ENCODE assay signal across 7 mouse cellular contexts in genomic region chr16:96199913-96200701, GRCm38 (mm10). TPM values are rescaled to one million over a fixed set of nuclear protein-coding genes. Genes with fewer than 3 reads are reported as not detected.
DNase-seq lines count a peak whose midpoint lies in the region; ATAC-seq and TF ChIP-seq lines count a peak whose summit lies in the region.

Gene Sh3bgr, plus strand, starts transcription at chr16:96200450.

- TF ChIP-seq CTCF in brain, embryonic 14.5 days (IDR thresholded peaks at IDR 0.05; ENCODE audit: borderline replicate concordance, extremely low read depth, insufficient read depth, insufficient read length): no peak
- TF ChIP-seq CTCF in lung, postnatal 0 days (IDR thresholded peaks at IDR 0.05): no peak

- no peak for TF ChIP-seq POLR2A in brain, embryonic 14.5 days (IDR thresholded peaks at IDR 0.05; ENCODE audit: borderline replicate concordance, extremely low read depth, insufficient read depth, insufficient read length, poor library complexity, severe bottlenecking)

- TF ChIP-seq EP300 in lung, postnatal 0 days (IDR thresholded peaks at IDR 0.05): 0 out of 2 replicates have a peak, but pooled peaks have one; percentile 21

- H3K4me3 ChIP-seq in embryonic facial prominence, embryonic 11.5 days (ENCODE audit: low read depth, low read length): 0 out of 2 replicates have a peak within 1 kb of the TSS, but pooled peaks have one; percentile 13
- H3K4me3 ChIP-seq in heart, embryonic 10.5 days: peak within 1 kb of the TSS; percentile 58
- H3K4me3 ChIP-seq in kidney, embryonic 14.5 days (ENCODE audit: low read length): peak within 1 kb of the TSS; percentile 34
- peak within 1 kb of the TSS; percentile 30 for H3K4me3 ChIP-seq in lung, postnatal 0 days (ENCODE audit: low read depth, low read length)

- H3K4me2 ChIP-seq in embryonic facial prominence, embryonic 11.5 days (ENCODE audit: low read depth, low read length): peak within 1 kb of the TSS; percentile 42
- H3K4me2 ChIP-seq in kidney, embryonic 14.5 days (replicated peaks; ENCODE audit: low read depth, low read length): peak within 1 kb of the TSS; percentile 65
- peak within 1 kb of the TSS; percentile 66 for H3K4me2 ChIP-seq in lung, postnatal 0 days (replicated peaks; ENCODE audit: low read depth, low read length)

- H3K27ac ChIP-seq in embryonic facial prominence, embryonic 11.5 days (replicated peaks; ENCODE audit: low read depth, low read length): no peak within 1 kb of the TSS
- peak within 1 kb of the TSS; percentile 89 for H3K27ac ChIP-seq in heart, embryonic 10.5 days
- peak within 1 kb of the TSS; percentile 34; the same call in 1 of the 2 replicates for H3K27ac ChIP-seq in kidney, embryonic 14.5 days (ENCODE audit: low read depth, low read length)
- peak within 1 kb of the TSS; percentile 60 for H3K27ac ChIP-seq in lung, postnatal 0 days (ENCODE audit: low read length)

- H3K9ac ChIP-seq in embryonic facial prominence, embryonic 11.5 days (replicated peaks; ENCODE audit: low read length): peak within 1 kb of the TSS; percentile 10; the same call in 1 of the 2 replicates
- H3K9ac ChIP-seq in kidney, embryonic 14.5 days (ENCODE audit: low read depth, low read length): peak within 1 kb of the TSS; percentile 48
- H3K9ac ChIP-seq in lung, postnatal 0 days (replicated peaks; ENCODE audit: low read depth): no peak within 1 kb of the TSS

- H3K9me3 ChIP-seq in embryonic facial prominence, embryonic 11.5 days (replicated peaks; ENCODE audit: control insufficient read depth, low read length): no peaks in the 10 kb centered on the region
- no peaks in the 10 kb centered on the region for H3K9me3 ChIP-seq in heart, embryonic 10.5 days
- H3K9me3 ChIP-seq in kidney, embryonic 14.5 days (ENCODE audit: control insufficient read depth, low read length): no peaks in the 10 kb centered on the region
- no peaks in the 10 kb centered on the region for H3K9me3 ChIP-seq in lung, postnatal 0 days (ENCODE audit: low read length)

- H3K27me3 ChIP-seq in embryonic facial prominence, embryonic 11.5 days (ENCODE audit: control insufficient read depth, insufficient read depth, low read length): no peaks in the 10 kb centered on the region
- no peaks in the 10 kb centered on the region for H3K27me3 ChIP-seq in heart, embryonic 10.5 days (ENCODE audit: insufficient read depth, poor library complexity, severe bottlenecking)
- no peaks in the 10 kb centered on the region for H3K27me3 ChIP-seq in kidney, embryonic 14.5 days (ENCODE audit: control insufficient read depth, insufficient read depth, low read length)
- no peaks in the 10 kb centered on the region for H3K27me3 ChIP-seq in lung, postnatal 0 days (replicated peaks; ENCODE audit: insufficient read depth, low read length)

- whole genome bisulfite sequencing in embryonic facial prominence, embryonic 11.5 days: 8% methylated on average over 20 of the region's 20 CpGs
- WGBS in heart, embryonic 10.5 days: 2% methylated on average over 20 of the region's 20 CpGs
- WGBS in kidney, embryonic 14.5 days: 3% methylated on average over 20 of the region's 20 CpGs
- whole genome bisulfite sequencing in lung, postnatal 0 days: 3% methylated on average over 20 of the region's 20 CpGs

- ATAC-seq in embryonic facial prominence, embryonic 11.5 days (replicated peaks; ENCODE audit: insufficient number of reproducible peaks, low FRiP score, low TSS enrichment, low read depth): peak; percentile 83; the same call in 1 of the 2 replicates
- peak; percentile 92 for ATAC-seq in kidney, embryonic 14.5 days (ENCODE audit: low FRiP score, low TSS enrichment)
- peak; percentile 96 for ATAC-seq in lung, postnatal 0 days
- no peak for ATAC-seq in activated CD4-positive, CD25-positive, alpha-beta regulatory T cell, adult 4 months

- DNase-seq in brain, embryonic 14.5 days (ENCODE audit: low read depth): peak; percentile 55
- peak; percentile 38 for DNase-seq in embryonic facial prominence, embryonic 11.5 days (ENCODE audit: low spot score)
- DNase-seq in heart, embryonic 10.5 days (ENCODE audit: low spot score): peak; percentile 97
- DNase-seq in lung, postnatal 0 days (ENCODE audit: low spot score): peak; percentile 78
- peak; percentile 76 for DNase-seq in retina, postnatal 1 day

- no peaks in the 10 kb centered on the region; the same call in 1 of the 2 replicates for H3K4me1 ChIP-seq in embryonic facial prominence, embryonic 11.5 days (ENCODE audit: control insufficient read depth, insufficient read depth, low read length)
- peaks cover 12% of the 10 kb centered on the region for H3K4me1 ChIP-seq in heart, embryonic 10.5 days
- peaks cover 7% of the 10 kb centered on the region for H3K4me1 ChIP-seq in kidney, embryonic 14.5 days (ENCODE audit: control insufficient read depth, insufficient read depth, low read length)
- peaks cover 10% of the 10 kb centered on the region; the same call in 1 of the 2 replicates for H3K4me1 ChIP-seq in lung, postnatal 0 days (ENCODE audit: insufficient read depth, low read depth, low read length)

- H3K36me3 ChIP-seq in embryonic facial prominence, embryonic 11.5 days (replicated peaks; ENCODE audit: control insufficient read depth, insufficient read depth, low read depth, low read length): no peaks in the 10 kb centered on the region
- H3K36me3 ChIP-seq in heart, embryonic 10.5 days: no peaks in the 10 kb centered on the region
- no peaks in the 10 kb centered on the region for H3K36me3 ChIP-seq in kidney, embryonic 14.5 days (ENCODE audit: control insufficient read depth, insufficient read depth, low read length)
- no peaks in the 10 kb centered on the region for H3K36me3 ChIP-seq in lung, postnatal 0 days (ENCODE audit: insufficient read depth, low read length)

RNA-seq across cellular contexts. Expression of gene Sh3bgr, which starts in this region (rescaled TPM):
- 1.0 and 2.9 TPM in 2 replicates for polyA plus RNA-seq in brain, embryonic 14.5 days (2012; rRNA removed)
- polyA plus RNA-seq in embryonic facial prominence, embryonic 11.5 days (2014; fragmentation: Nextera tagmentation; extraction: Ambion mirVana): 1.4 and 3.5 TPM in 2 replicates
- polyA plus RNA-seq in heart, embryonic 10.5 days (2016; fragmentation: Nextera tagmentation; extraction: Ambion mirVana): 465 and 713 TPM in 2 replicates
- polyA plus RNA-seq in kidney, embryonic 14.5 days (2014; fragmentation: Nextera tagmentation; extraction: Ambion mirVana): 2.9 and 3.4 TPM in 2 replicates
- 8.2 TPM in 2 replicates for polyA plus RNA-seq in lung, postnatal 0 days (2015; fragmentation: Nextera tagmentation; extraction: Ambion mirVana)
- not detected for polyA plus RNA-seq in activated CD4-positive, CD25-positive, alpha-beta regulatory T cell, adult 4 months (2017; shearing (Covaris generic))

Comparison
In these comparisons a context has a peak if more than half of its experiments do, and no peak if none do; other contexts are left out.
1. RNA of gene Sh3bgr (polyA plus RNA-seq): 465 to 713 TPM in heart, embryonic 10.5 days; 8.2 TPM in lung, postnatal 0 days, 1.4 to 3.5 TPM in embryonic facial prominence, embryonic 11.5 days, 2.9 to 3.4 TPM in kidney, embryonic 14.5 days, 1.0 to 2.9 TPM in brain, embryonic 14.5 days and not detected in activated CD4-positive, CD25-positive, alpha-beta regulatory T cell, adult 4 months; every median in the first group is over 10 times any median in the second.
2. DNase-seq: peak in every context shown above with its lines; median percentile 97 in heart, embryonic 10.5 days; 78 in lung, postnatal 0 days; 76 in retina, postnatal 1 day; 55 in brain, embryonic 14.5 days; 38 in embryonic facial prominence, embryonic 11.5 days.
3. Peak in every context shown above with its lines, with median percentiles within 50 percentile points of each other: H3K4me2 ChIP-seq and H3K4me3 ChIP-seq.